In the genomic region with DNA sequence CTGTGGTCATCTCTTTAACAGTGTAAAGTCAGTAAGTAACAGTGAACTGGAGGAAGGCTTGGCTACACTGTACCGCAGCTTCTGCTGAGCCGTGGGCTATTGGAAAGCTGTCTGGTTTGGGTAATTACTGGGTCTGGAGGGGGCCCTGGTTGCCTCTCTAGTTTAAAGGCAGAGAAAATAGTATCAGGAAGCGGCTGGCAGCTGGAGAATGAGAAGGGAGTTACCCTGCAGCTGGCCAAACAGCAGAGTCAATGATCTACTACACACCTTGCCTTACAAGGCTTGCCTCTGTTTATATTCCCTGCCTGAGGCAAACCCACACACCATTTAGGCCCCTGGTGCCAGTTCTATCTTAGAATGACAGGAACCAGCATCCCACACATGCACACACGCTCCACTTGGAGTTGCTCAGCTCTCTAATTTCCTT, we compare ENCODE assay signal across 13 mouse cellular contexts.
A peak's percentile ranks its signal among the peaks of the same experiment; 100 is the strongest.
DNase-seq lines count a peak whose midpoint lies in the region; ATAC-seq lines count a peak whose summit lies in the region.
"Had no signal": no experiment of that assay in that cellular context is flagged by ENCODE, and none has a peak within 500 bp of the region (broad histone marks: within the 10 kb centered on the region; RNA-seq: fewer than 3 reads in every experiment).

No protein-coding gene starts in this region.

- no peak overlapping the region for H3K4me2 ChIP-seq in hindbrain, embryonic 14.5 days (replicated peaks)
- H3K4me2 ChIP-seq in stomach, embryonic 15.5 days: peak overlapping the region; percentile 19; the same call in 1 of the 2 replicates

- peak overlapping the region; percentile 58 for H3K27ac ChIP-seq in hindbrain, embryonic 14.5 days
- peak overlapping the region; percentile 61 for H3K27ac ChIP-seq in stomach, embryonic 15.5 days

- intact Hi-C loops in left cerebral cortex, postnatal 25 days (cut with DNase I): no loop called here

- no peak; the same call in 1 of the 2 replicates for ATAC-seq in hindbrain, embryonic 14.5 days (ENCODE audit: low FRiP score)
- ATAC-seq in stomach, embryonic 15.5 days (ENCODE audit: insufficient read depth, low FRiP score, low read depth): peak; percentile 90
- ATAC-seq: lung, postnatal 0 days had no signal

- H3K9me3 ChIP-seq in hindbrain, embryonic 14.5 days (ENCODE audit: control insufficient read depth, low read length): no peaks in the 10 kb centered on the region
- no peaks in the 10 kb centered on the region for H3K9me3 ChIP-seq in stomach, embryonic 15.5 days

- H3K36me3 ChIP-seq in hindbrain, embryonic 14.5 days (replicated peaks; ENCODE audit: control insufficient read depth, insufficient read depth): peaks cover 21% of the 10 kb centered on the region
- peaks cover 11% of the 10 kb centered on the region; the same call in 1 of the 2 replicates for H3K36me3 ChIP-seq in stomach, embryonic 15.5 days
- H3K36me3 ChIP-seq: G1E had no signal

- H3K9ac ChIP-seq in hindbrain, embryonic 14.5 days: no peak overlapping the region
- no peak overlapping the region; the same call in 1 of the 2 replicates for H3K9ac ChIP-seq in stomach, embryonic 15.5 days

- peak; percentile 17 to 26 for DNase-seq in left cerebral cortex, postnatal 25 days (ENCODE audit: low spot score in 2 of 2)
- DNase-seq in left cerebral cortex, adult 9 months (ENCODE audit: low spot score in 2 of 2): no peak
- no peak for DNase-seq in hindbrain, embryonic 14.5 days (ENCODE audit: low spot score)
- DNase-seq in kidney, postnatal 14 days: peak; percentile 23
- no peak for DNase-seq in spleen, postnatal 10 days (ENCODE audit: low spot score in 2 of 2)
- no peak for DNase-seq in thymus, adult 18-20 months
- DNase-seq: heart, adult 11 months; layer of hippocampus, adult 9-11 months; right cerebral cortex, postnatal 25 days; thymus, postnatal 4 days had no signal

- no peaks in the 10 kb centered on the region for H3K27me3 ChIP-seq in hindbrain, embryonic 14.5 days (ENCODE audit: control insufficient read depth, insufficient read depth, low read length)
- no peaks in the 10 kb centered on the region for H3K27me3 ChIP-seq in stomach, embryonic 15.5 days (replicated peaks)

- 58% methylated on average over 4 of the region's 4 CpGs for WGBS in hindbrain, embryonic 14.5 days
- 13% methylated on average over 4 of the region's 4 CpGs for WGBS in stomach, embryonic 15.5 days

- 0 out of 2 replicates have a peak, but pooled peaks cover 11% of the 10 kb centered on the region for H3K4me1 ChIP-seq in hindbrain, embryonic 14.5 days (replicated peaks; ENCODE audit: control insufficient read depth, insufficient read depth, low read length)
- peaks cover 12% of the 10 kb centered on the region; the same call in 1 of the 2 replicates for H3K4me1 ChIP-seq in stomach, embryonic 15.5 days

- no peak overlapping the region for H3K4me3 ChIP-seq in hindbrain, embryonic 14.5 days (replicated peaks; ENCODE audit: low read length)
- H3K4me3 ChIP-seq in stomach, embryonic 15.5 days (replicated peaks): no peak overlapping the region

Comparison
In these comparisons a context has a peak if more than half of its experiments do, and no peak if none do; other contexts are left out.
1. DNase-seq: peak in left cerebral cortex, postnatal 25 days (2 of 2) and kidney, postnatal 14 days (single experiment); none in left cerebral cortex, adult 9 months (0 of 2), hindbrain, embryonic 14.5 days (single experiment), spleen, postnatal 10 days (0 of 2) and thymus, adult 18-20 months (0 of 2).